Mouse (Mus musculus) embryonic facial prominence, embryonic 15.5 days (tissue): Measurements from ENCODE around the gene Sptb. TPM values are rescaled to one million over a fixed set of nuclear protein-coding genes. Genes with fewer than 3 reads are reported as not detected.

ENCODE experiments used
- ATAC-seq: fragments of 200-750 bp; cut with Nextera tagmentation; 2 replicates; pipeline ENCODE4 v1.8.0; 2017; ENCODE audit warnings: low read depth, moderate TSS enrichment; ENCODE audit not compliant: insufficient number of reproducible peaks, low FRiP score, low TSS enrichment
- H3K27ac ChIP-seq: fragments of 300-500 bp; sonication (generic); replicated peaks from 2 replicates; pipeline ENCODE4 v1.5.1; 2015; ENCODE audit warnings: mild to moderate bottlenecking, inconsistent platforms
- H3K27me3 ChIP-seq: fragments of 300-500 bp; sonication (generic); 2 replicates; pipeline ENCODE4 v1.6.1; 2015; ENCODE audit warnings: inconsistent platforms
- H3K36me3 ChIP-seq: fragments of 300-500 bp; sonication (generic); 2 replicates; pipeline ENCODE4 v1.6.1; 2015; ENCODE audit warnings: mild to moderate bottlenecking, inconsistent platforms
- H3K4me1 ChIP-seq: fragments of 300-500 bp; sonication (generic); 2 replicates; pipeline ENCODE4 v1.6.1; 2015; ENCODE audit warnings: inconsistent platforms
- H3K4me2 ChIP-seq: fragments of 300-500 bp; sonication (generic); replicated peaks from 2 replicates; pipeline ENCODE4 v1.6.1; 2015; ENCODE audit warnings: mild to moderate bottlenecking, inconsistent platforms
- H3K4me3 ChIP-seq: fragments of 300-500 bp; sonication (generic); replicated peaks from 2 replicates; pipeline ENCODE4 v1.5.1; 2015; ENCODE audit warnings: mild to moderate bottlenecking, inconsistent platforms
- H3K9ac ChIP-seq: fragments of 300-500 bp; sonication (generic); 2 replicates; pipeline ENCODE4 v1.6.1; 2015; ENCODE audit warnings: inconsistent platforms
- H3K9me3 ChIP-seq: fragments of 300-500 bp; sonication (generic); replicated peaks from 2 replicates; pipeline ENCODE4 v1.6.1; 2016; ENCODE audit warnings: inconsistent platforms
- whole genome bisulfite sequencing: fragments of 180-500 bp; shearing (Covaris S2); methylation state at CpG from one replicate; pipeline ENCODE4 v1.1.7; 2015; 5-methylcytosine and 5-hydroxymethylcytosine counted together
- polyA plus RNA-seq: library from polyadenylated mRNA; unstranded; fragments of >200 nt; fragmentation: Nextera tagmentation; extraction: Ambion mirVana; gene quantifications from 2 replicates; pipeline ENCODE4 v1.2.1, GENCODE M21; 2015

Sptb gene
- polyA plus RNA-seq, 1 experiment from 2014 or later: 0.76 TPM

DNA sequence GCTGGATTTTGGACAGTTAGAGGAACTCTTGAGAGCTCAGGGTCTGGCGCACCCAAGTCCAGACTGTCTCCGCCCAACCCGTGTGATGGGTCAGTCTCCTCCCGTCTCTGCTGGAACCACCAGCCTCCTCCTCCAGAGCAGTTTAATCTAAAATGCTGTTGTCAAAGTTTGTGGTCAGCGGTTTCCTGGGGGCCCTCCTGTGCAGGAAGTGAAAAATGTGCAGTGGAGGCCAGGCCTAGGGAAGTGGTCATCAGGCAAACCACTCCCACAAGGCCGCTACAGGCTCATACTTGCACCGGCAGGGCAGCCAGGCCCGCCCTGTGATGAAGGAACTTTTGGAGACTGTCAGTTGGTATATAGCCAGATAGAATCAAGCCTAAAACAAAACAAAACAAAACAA lies 172.9 kb downstream of the Sptb start:
- no peak overlapping the region for H3K4me3 ChIP-seq
- H3K27ac ChIP-seq: no peak overlapping the region
- ATAC-seq: no peak
- H3K27me3 ChIP-seq: peaks cover under 1% of the 10 kb centered on the region; the same call in 1 of the 2 replicates
- H3K36me3 ChIP-seq: no peaks in the 10 kb centered on the region
- H3K4me1 ChIP-seq: peaks cover 43% of the 10 kb centered on the region
- no peak overlapping the region for H3K4me2 ChIP-seq
- no peaks in the 10 kb centered on the region for H3K9me3 ChIP-seq
- H3K9ac ChIP-seq: no peak overlapping the region
- WGBS: 90% methylated on average over 8 of the region's 8 CpGs

DNA sequence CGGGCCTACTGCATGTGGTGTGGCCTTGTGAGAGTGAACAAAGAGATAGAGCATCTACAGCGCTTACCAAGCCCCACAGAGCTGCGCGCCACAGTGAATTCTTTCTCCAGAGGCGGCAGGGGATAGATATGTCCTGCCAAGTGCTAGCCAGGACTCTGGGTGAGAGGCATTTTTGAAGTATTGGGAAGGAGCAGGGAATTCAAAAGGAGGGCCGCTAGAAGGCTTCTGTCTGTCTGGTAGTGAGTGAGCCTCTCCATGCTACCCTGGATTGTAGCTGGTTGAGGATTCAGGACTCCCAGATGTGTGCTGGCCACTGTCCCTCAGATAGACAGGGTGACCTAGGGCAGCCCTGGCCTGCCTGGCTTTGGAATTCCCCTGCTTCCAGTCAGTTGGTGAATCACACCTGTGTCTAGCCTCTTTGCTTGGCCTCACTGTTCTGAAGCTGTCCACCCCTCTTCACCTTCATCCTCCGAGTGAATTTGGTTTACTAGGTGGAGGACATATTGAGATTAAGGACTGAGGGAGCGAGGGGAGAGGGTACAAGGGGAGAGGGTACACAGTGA lies 173.7 kb downstream of the Sptb start:
- no peak overlapping the region for H3K27ac ChIP-seq

DNA sequence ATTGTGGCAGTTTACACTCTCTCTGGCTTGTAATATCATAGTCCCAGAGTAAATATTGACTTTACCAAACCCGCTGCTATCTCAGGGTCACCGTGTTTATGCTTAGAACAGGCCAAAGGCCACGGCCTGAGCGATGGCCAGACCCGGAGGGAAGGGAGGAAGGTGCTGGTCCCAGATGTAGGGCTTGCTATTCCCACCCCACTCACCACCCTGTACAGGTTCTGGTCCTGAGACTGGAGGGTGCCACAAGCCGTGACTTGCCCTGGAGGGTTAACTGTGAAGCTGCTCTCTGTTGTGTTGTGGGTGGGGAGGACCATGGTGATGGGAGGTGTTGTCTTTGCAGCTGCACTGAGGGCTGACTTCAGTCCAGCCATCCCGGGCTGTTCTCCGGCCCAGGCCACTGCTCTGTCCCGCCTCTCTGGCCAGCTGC lies 174.9 kb downstream of the Sptb start:
- Histone ChIP-seq H3K9ac (peak overlapping the region; percentile 10; the same call in 1 of the 2 replicates), H3K9me3 (no peaks in the 10 kb centered on the region), H3K27ac (no peak overlapping the region), H3K27me3 (peaks cover 14% of the 10 kb centered on the region; the same call in 1 of the 2 replicates), H3K4me3 (peak overlapping the region; percentile 72; the same call in 1 of the 2 replicates), H3K4me2 (peak overlapping the region; percentile 89), H3K36me3 (no peaks in the 10 kb centered on the region), H3K4me1 (peaks cover 35% of the 10 kb centered on the region)
- ATAC-seq: no peak
- WGBS: 36% methylated on average over 9 of the region's 9 CpGs

More for the DNA sequence above, 173.7 kb downstream of the Sptb start:
- Histone ChIP-seq H3K9me3 (no peaks in the 10 kb centered on the region), H3K4me1 (peaks cover 46% of the 10 kb centered on the region), H3K4me2 (no peak overlapping the region), H3K27me3 (peaks cover 3% of the 10 kb centered on the region; the same call in 1 of the 2 replicates), H3K9ac (no peak overlapping the region), H3K4me3 (no peak overlapping the region), H3K36me3 (no peaks in the 10 kb centered on the region)
- 82% methylated on average over 8 of the region's 8 CpGs for WGBS
- no peak for ATAC-seq

DNA sequence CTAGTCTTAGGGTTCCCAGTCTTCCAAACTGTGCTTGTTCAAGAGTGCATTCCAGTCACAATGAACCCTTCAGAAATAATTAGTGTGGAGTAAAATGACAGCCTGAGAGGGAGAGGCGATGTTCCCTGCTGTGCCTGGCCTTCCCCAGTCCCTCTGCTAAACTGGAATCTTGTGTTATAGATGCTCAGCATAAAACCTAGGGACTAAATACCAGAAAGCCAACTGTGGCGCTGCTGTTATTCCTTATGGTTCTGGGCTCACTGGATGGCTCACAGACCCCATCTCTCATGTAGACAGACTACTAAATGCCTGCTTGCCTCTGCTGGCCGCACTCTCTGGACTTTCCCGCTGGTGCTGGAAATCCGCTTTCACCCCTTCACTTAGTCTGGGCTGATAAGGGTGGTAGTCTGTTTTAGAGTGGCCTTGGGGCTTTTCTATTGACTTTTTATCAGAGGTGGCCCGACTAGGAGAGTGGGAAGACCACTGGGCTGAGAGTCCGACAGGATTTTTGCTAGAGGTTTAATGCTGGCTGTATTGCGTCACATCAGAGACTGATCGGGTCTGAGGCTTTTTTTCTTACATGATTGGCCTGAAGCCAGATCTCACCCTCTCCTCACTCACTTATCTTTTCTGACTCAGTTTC lies 175.6 kb downstream of the Sptb start:
- Histone ChIP-seq H3K36me3 (no peaks in the 10 kb centered on the region), H3K4me3 (peak overlapping the region; percentile 72), H3K27ac (peak overlapping the region; percentile 19; the same call in 1 of the 2 replicates), H3K4me1 (peaks cover 35% of the 10 kb centered on the region), H3K27me3 (peaks cover 14% of the 10 kb centered on the region; the same call in 1 of the 2 replicates), H3K4me2 (peak overlapping the region; percentile 89), H3K9me3 (no peaks in the 10 kb centered on the region), H3K9ac (peak overlapping the region; percentile 59; the same call in 1 of the 2 replicates)
- ATAC-seq: no peak
- WGBS: 20% methylated on average over 9 of the region's 9 CpGs

DNA sequence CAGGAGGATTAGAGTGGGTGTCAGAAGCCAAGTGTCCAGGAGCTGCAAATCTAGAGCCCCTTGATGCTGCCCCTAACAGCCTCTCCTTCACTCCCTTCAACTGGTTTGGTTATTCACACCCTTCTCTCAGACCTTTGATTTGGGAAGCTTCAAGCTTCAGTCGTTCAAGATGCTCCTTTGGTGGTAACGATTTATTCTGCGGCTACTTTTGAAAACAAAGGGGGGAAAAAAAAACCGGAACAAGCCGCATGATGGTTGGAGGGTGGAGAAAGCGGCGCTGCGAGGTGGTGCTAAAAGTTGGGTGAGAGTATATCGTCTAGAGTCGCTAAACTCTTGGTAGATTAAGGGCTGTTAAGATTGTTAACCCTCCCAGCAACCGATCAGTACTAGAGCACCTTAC lies 176.1 kb downstream of the Sptb start:
- peak overlapping the region; percentile 72 for H3K4me3 ChIP-seq
- H3K9me3 ChIP-seq: no peaks in the 10 kb centered on the region
- H3K27me3 ChIP-seq: peaks cover 14% of the 10 kb centered on the region; the same call in 1 of the 2 replicates
- WGBS: 2% methylated on average over 11 of the region's 11 CpGs
- H3K36me3 ChIP-seq: no peaks in the 10 kb centered on the region
- H3K4me2 ChIP-seq: peak overlapping the region; percentile 89
- peak overlapping the region; percentile 81 for H3K27ac ChIP-seq
- H3K9ac ChIP-seq: peak overlapping the region; percentile 59
- peaks cover 35% of the 10 kb centered on the region for H3K4me1 ChIP-seq
- ATAC-seq: no peak

DNA sequence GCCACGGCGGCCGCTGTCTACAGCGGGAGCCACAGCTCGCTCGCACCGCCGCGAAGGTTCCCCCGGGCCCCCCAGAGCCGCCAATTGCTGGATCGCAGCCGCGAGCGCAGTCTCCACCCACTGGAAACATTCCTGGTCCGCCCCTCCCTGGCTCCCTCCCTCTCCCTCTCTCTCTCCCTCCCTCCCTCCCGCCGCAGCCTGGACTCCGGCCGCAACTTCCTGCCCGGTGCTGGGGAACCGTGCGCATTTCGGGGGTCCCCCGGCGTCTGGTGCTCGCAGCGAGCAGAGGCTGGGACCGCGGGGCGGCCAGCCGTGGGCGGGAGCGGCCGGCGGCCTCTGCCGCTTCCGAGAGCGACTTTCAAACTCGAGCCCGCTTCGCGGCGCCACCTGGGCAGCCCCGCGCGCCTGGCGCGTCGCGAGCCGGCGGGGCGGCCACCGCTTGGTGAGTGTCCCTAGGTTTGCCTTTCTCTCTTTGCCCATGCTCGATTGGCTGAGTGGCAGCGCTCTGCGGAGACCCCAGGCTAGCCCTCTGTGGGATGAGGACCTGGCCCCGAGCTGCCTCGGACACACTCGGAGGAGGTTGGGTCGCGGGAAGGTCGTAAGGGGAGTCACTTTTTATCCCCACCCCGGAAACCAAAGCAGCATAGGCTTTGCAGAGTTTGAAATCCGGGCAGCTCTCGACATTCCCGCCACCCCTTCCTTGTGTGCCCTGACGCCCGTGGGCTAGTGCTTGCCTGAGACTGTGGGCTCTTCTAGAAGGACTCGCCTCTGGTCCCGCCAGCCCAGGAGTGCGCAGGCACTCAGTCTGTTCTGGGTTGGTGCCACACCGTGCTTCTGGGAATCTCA lies 176.7 kb downstream of the Sptb start:
- peaks cover 35% of the 10 kb centered on the region for H3K4me1 ChIP-seq
- H3K27me3 ChIP-seq: peaks cover 14% of the 10 kb centered on the region; the same call in 1 of the 2 replicates
- ATAC-seq: peak; percentile 88
- H3K9me3 ChIP-seq: no peaks in the 10 kb centered on the region
- H3K36me3 ChIP-seq: no peaks in the 10 kb centered on the region
- H3K27ac ChIP-seq: peak overlapping the region; percentile 81
- WGBS: under 1% methylated on average over 73 of the region's 74 CpGs
- H3K4me2 ChIP-seq: peak overlapping the region; percentile 89
- H3K4me3 ChIP-seq: peak overlapping the region; percentile 72
- peak overlapping the region; percentile 59 for H3K9ac ChIP-seq

DNA sequence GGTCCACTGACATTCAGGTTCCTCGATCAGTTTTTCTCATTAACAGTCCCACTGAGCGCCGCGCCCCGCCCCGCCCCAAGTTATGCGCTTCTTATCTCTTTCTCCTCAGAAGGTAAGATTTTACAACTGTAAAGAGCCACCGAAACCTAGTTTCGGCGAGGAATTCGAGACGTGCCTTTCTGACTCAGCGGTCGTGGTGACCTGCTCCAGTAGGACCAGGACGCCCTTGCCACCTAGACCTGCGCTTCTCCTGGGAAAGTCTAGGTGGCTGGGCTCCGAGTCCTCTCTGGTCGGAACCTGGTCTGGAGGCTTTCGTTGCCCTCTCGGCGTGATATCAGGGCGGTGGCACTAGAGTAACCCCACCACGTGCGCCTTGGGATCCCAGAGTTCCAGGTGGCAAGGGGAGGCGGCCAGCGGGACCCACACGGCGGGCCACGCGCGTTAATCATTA lies 177.4 kb downstream of the Sptb start:
- Histone ChIP-seq H3K4me2 (peak overlapping the region; percentile 89), H3K9me3 (no peaks in the 10 kb centered on the region), H3K9ac (peak overlapping the region; percentile 59), H3K27ac (peak overlapping the region; percentile 81), H3K27me3 (peaks cover 14% of the 10 kb centered on the region; the same call in 1 of the 2 replicates), H3K4me1 (peaks cover 35% of the 10 kb centered on the region), H3K4me3 (peak overlapping the region; percentile 72), H3K36me3 (no peaks in the 10 kb centered on the region)
- no peak for ATAC-seq
- 0% methylated on average over 31 of the region's 31 CpGs for WGBS

DNA sequence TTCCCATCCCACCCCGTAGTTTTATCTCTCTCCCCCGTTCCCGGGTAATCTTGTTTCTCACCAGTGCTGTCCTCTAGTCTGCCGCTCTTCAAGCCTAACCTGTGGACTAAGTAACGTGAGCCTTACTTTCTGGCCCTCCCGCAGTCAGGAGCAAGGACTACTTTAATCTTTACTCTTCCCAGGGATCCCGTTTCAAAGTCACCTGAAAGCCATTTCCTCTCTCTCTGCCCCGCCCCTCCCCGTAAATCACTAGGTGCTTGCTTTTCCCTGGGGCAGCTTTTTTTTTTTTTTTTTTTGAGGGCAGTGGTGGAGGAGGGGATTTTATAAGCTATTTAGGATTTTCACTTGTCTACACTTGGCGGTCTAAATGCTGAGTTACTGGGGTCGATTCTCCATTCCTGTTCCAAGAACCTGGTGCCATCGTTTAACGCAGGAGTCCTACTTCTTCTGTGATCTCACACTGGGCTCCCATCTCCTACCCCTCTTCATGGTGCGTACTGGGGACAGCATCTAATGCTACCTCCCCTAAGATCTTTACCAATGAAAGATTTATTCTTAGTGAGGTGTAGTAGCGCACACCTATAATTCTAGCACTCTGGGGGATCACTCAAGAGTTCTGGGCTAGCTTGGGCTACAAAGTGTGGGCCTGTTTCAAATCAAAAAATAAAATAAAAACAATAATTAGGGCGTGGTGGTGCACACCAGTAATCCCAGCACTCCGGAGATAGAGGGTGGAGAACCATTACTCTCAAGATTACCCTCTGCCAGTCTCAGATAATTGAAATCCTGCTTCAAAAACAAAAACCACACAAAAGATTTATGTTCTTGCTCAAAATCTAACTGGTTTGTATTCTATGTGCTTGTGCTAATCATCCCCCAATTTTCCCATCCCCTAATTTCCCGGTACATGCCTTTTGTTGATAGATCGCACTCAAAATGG lies 178.1 kb downstream of the Sptb start:
- no peaks in the 10 kb centered on the region for H3K9me3 ChIP-seq
- 0 out of 2 replicates have a peak overlapping the region, but pooled peaks have one; percentile 81 for H3K27ac ChIP-seq
- ATAC-seq: no peak
- H3K9ac ChIP-seq: peak overlapping the region; percentile 59; the same call in 1 of the 2 replicates
- WGBS: 6% methylated on average over 19 of the region's 19 CpGs
- no peaks in the 10 kb centered on the region for H3K36me3 ChIP-seq
- peak overlapping the region; percentile 72 for H3K4me3 ChIP-seq
- H3K4me1 ChIP-seq: peaks cover 35% of the 10 kb centered on the region
- peaks cover 14% of the 10 kb centered on the region; the same call in 1 of the 2 replicates for H3K27me3 ChIP-seq
- peak overlapping the region; percentile 89 for H3K4me2 ChIP-seq

DNA sequence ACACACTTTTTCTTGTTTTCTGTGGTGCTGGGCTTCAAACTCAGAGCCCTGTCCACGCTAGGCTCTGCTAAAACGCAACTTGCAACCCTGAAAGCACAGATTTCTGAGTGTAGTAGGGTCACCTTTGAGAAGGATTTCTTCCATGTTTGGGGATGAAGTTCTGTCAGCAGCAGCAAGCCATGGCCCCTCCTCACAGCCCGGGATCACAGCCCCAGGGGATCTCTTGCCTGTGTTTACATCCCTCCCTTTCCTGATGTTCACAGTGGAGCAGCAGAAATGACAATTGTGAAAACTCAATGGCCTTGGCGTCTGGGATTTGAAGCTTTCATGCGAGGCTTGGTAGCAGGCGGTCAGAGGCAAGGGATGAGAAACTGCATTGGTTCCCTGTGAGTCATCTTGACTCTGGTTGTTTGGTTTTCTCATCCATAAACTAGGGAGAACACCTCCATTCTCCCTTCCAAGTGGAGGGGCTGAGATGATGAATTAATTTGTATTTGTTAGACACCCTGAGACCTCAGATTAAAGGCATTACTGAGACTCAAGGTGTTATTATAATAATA lies 179.7 kb downstream of the Sptb start, which contains the start of gene Plekhg3:
Gene Plekhg3 (plus strand): TSS at position 312 of the 560 bp plus-strand sequence.
- Histone ChIP-seq H3K4me2 (no peak within 1 kb of the TSS), H3K4me1 (peaks cover 32% of the 10 kb centered on the region), H3K9ac (no peak within 1 kb of the TSS), H3K4me3 (no peak within 1 kb of the TSS), H3K36me3 (no peaks in the 10 kb centered on the region), H3K27ac (no peak within 1 kb of the TSS), H3K27me3 (peaks cover 14% of the 10 kb centered on the region; the same call in 1 of the 2 replicates), H3K9me3 (no peaks in the 10 kb centered on the region)
- WGBS: 43% methylated on average over 6 of the region's 6 CpGs
- no peak for ATAC-seq
